Mouse (Mus musculus) urinary bladder, adult 18-20 months (tissue): ENCODE measurements around the gene Sell.

Source experiments
- DNase-seq, 2 experiments: peaks; one replicate each; pipeline ENCODE4 v3.0.0; 2022; ENCODE audit warnings: low spot score in 2 of 2, mixed read lengths in 2 of 2

Gene Sell

GRCm38 (mm10) chr1:164074606-164075140 lies 12.9 kb downstream of the Sell start:
- no peak for DNase-seq

- DNase-seq = no peak
Observed at GRCm38 (mm10) chr1:164075416-164075815, 13.6 kb downstream of the Sell start.

DNA sequence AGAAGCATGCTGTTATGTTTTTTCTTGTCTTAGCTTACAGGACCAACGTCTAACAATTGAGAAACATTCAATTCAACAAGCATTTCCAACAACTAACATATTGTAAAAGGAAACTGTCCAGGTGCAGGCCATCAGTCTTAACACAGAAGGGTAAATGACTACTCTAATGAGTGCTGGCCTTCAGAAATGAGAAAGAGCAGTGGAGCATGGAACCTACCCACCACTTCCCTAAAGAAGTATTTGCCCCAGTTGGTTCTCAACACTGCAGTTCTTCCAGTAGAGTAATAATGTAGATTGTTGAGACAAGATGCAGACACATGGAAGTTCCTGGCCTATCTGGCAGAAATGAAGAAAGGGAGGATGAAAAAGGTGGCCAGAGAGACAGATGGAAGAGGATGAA lies 14.7 kb downstream of the Sell start:
- no peak for DNase-seq

DNA sequence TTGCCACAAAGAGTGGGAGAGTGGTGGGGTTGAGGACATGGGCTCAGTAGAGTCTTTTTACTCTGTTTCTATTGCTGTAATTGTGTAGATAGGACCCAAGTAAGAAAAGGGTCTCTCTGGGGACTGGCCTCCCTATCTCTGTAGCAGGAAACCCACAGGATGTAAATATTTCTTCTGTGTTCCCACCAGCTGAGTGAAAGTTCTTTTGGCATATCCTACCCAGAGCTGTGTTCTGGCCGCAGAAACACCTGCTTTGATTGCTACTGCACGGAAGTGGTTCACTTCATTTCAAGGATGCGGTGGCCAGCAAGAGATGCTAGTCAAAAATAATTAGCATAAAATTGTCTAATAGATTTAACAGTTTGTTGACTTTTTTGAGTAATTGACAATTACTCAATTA lies 15.2 kb downstream of the Sell start:
- no peak for DNase-seq

DNA sequence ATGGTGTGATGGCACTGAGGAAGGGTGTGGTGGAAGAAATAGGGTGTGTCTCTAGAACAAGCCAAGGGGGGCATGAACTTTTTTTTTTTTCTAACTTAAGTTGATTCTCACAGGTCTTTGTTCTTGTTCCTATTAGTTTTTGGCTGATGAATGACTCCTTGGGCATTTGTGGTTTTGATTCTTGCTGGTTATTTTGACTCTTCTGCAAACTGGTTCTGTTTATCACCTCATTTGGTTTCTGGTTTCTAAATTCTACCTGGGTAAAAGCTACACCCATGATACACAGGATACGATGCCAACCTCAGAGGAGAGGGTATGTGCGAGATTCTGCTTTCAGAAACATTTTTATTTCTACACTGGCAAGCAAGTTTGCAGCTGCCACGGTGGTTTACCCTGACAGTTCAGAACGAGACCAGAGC lies 16.6 kb downstream of the Sell start:
- DNase-seq = no peak

DNA sequence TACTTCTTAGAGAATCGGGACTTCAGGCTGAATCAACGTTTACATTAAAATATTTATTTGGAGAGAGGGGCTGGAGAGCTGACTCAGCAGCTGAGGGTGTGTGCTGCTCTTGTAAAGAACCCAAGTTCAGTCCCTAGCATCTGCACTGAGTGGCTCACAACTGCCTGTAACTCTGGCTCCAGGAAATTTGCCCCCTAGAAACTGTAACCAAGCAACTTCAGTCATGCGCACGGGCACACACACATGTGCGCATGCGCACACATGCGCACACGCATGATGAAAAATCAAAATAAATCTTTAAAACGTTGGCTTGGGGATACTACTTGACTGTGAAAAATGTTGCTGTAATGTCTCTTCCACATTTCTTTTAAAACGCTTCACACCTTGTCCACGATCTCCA lies 17.3 kb downstream of the Sell start:
- DNase-seq = no peak

- DNase-seq = no peak
Observed at GRCm38 (mm10) chr1:164083046-164083445, 21.3 kb downstream of the Sell start.

DNA sequence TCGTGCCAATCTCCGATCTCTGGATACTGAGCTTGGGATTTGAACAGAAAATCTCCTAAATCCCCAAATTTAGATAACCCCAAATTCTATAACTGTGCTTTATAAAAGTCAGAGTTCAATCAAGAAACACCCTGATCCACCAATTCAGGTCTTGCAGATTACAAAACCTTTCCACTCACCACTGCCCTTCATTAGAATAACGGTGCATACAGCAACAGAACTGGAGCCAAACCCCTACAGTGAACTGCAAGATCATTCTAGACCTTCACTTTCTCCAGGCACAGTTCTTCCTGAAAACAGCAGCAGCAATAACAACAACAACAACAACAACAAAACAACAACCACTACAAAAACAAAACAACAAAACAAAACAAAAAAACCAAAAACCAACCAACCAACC lies 25.0 kb downstream of the Sell start:
- no peak for DNase-seq

- DNase-seq = no peak
Observed at GRCm38 (mm10) chr1:164087872-164088271, 26.1 kb downstream of the Sell start.

GRCm38 (mm10) chr1:164096780-164097179 lies 35.0 kb downstream of the Sell start:
- no peak for DNase-seq

GRCm38 (mm10) chr1:164097911-164098310 lies 36.1 kb downstream of the Sell start:
- DNase-seq = no peak

DNA sequence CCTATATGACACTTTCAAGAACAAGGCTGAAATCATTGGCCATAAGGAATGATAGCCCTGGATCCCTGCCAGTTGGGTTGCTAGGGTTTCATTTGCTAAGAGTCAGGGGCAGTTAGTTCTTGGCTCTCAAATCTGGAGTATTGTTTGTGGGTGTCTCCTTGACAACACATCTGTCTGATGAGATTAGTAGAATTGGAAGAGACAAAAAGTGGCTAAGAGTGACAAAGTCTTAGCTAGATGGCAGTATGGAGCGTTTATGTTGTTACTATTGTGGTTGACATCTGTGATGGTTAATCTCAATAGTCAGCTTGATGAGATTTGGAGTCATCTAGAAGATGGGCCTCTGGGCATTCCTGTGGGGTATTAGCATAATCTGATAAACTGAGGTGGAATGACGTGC lies 36.6 kb downstream of the Sell start:
- DNase-seq = no peak

- no peak for DNase-seq
Observed at GRCm38 (mm10) chr1:164109763-164110162, 48.0 kb downstream of the Sell start.

DNA sequence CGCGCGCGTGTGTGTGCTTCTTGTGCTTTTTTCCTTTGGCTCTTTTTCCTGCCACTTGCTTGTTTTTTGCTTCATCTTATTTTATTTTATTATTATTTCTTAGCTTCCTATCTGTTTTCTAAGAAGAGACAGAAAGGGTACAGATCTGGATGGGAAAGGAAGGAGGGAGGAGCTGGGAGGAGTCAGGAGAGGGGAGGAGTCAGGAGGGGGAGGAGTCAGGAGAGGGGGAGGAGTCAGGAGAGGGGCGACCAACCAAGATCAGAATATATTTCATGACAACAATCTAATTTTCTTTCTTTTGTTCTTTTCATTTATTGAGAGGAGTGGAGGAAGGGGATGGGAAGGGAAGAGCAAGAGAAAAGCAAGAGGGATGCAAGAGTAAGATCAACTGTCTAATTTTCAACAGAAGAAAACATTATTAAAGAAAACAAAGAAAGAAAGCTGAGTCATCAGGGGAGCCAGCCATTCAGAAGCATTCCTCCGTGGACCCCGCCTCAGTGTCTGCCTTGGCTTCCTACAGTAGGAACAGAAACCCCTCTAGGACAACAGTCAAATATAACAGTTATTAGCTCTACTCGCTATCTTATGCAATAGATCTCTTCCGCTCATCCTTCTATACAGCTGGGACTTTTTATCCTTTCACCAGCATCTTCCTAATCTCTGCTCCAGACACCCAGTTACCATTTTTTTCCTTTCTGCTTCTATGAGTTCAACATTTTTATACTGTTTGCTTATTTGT lies 49.0 kb downstream of the Sell start:
- DNase-seq = no peak

DNA sequence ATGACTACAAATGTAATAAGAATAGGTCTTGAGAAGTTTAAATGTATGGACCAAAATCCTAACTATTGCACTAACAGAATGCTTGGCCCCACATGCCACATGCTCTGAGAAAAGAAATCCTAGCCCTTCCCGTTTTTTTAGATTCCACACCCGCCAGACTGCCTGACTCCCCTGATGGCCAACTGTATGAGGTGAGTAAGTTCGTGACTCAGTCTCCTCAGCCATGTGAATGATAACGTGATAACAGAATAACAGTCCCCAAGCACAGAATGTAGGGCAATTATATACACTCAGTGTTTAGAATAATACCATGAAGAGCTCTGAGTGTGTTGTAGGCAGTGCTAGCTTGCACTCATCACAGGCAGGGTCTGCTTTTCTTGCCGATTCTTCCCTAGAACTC lies 52.5 kb downstream of the Sell start:
- DNase-seq = no peak

DNA sequence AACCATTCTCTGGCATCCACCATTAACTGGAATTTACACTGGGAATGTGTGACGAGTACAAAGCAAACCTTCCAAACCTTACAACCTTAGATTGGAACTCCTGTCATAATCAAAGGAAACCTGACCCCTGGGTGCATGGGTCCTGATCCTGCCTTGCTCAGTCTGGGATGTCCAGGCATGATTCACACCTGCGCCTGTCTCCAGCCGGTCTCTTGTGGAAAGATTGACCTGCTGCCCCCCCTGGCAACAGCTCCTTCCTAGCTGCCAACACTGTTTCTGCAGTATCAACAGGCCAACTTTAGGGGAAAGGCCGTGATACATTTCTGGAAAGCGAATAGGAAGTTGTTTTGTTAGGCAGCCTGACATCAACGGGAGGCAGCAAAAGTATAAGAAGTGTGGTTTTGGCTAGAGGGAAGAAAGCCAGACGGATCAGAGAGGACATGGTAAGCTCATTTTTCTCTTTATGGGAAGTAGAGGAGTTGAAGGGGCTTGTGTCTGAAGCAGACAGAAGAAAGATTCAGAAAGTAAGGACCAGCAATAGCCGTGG lies 53.2 kb downstream of the Sell start, which contains the start of gene Selp:
Selp (plus strand) TSS at position 318 of the 547 bp plus-strand sequence.
- DNase-seq = no peak

- DNase-seq = no peak
Observed at GRCm38 (mm10) chr1:164115647-164116046, 53.9 kb downstream of the Sell start.

DNA sequence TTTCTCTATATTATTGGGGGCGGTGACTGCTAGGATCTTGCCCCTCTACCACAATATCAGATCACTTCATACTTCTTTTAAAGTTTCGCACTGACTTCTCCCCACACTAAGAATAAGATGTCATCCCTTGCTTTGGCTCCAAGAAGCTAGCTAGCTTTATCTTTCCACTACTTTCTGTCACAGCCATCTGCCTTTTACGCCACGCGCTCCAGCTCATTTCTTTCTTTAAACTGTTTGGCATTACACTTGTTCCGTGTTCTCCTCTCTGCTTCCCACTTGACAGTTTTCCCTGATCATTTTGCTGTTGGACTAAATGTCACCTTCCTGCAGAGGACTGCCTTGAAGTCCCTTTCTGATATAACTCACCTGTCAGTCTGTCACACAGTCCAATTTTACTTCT lies 56.1 kb downstream of the Sell start:
- DNase-seq = no peak

- DNase-seq = no peak
Observed at GRCm38 (mm10) chr1:164119892-164120776, 58.4 kb downstream of the Sell start.

- DNase-seq = no peak
Observed at GRCm38 (mm10) chr1:164120777-164121158, 59.0 kb downstream of the Sell start.

DNA sequence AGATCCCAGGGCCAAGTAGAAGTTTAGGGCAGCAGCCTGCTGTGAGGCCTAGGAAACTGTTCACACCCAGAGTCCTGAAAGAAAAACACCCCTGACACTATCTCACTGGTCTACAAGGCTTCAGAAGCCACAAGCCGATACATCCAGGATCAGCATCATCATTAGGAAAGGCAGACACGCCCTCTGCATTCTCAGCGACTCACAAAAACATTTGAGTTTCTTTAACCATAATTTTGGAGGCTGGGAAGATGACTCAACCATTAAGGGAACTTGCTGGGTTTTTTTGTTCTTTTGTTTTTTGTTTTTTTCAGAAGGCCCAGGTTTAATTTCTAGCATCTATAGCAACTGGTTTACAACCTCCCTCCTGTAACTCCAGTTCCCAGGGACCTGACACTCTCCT lies 62.1 kb downstream of the Sell start:
- no peak for DNase-seq

GRCm38 (mm10) chr1:164130013-164130412 lies 68.2 kb downstream of the Sell start:
- no peak for DNase-seq
